Mouse (Mus musculus) bone marrow macrophage, adult 2 months (primary cell): ENCODE results near the gene Agps.

Experiments used
- CTCF ChIP-seq: IDR thresholded peaks from 2 replicates; pipeline ENCODE4 v1.5.1; 2012; ENCODE audit warnings: low read depth, mild to moderate bottlenecking, low read length, moderate library complexity
- POLR2A ChIP-seq: IDR thresholded peaks from 2 replicates; pipeline ENCODE4 v1.6.1; 2012; ENCODE audit warnings: mild to moderate bottlenecking, low read depth, low read length, borderline replicate concordance

DNA sequence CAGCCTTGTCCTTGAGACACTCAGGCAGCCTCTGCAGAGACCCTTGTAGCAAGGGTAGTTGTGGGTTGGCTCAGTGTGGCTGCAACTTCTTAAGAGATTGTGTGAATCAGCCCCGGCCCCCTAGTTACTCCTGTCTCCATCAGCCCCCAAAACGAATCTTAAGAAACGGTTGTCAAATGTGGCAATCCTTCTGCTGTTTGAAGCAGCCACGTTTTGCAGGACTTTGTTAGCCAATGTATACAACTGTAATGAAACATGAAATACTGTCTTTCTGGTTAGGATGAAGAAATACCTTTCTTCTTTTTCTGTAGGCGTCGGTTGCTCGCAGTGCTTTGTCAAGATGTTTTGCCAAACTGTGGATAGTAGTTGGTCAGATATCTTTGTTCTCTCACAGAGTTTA is 13.3 kb upstream of the Agps start:
- TF ChIP-seq CTCF: no peak
- TF ChIP-seq POLR2A: no peak
